Mouse (Mus musculus) fibroblast of lung, adult 2 months (primary cell): Measurements from ENCODE around the gene Pla2g15.

ENCODE experiments used
- DNase-seq: peaks from one replicate; pipeline ENCODE4 v3.0.0-alpha.2; 2011; ENCODE audit warnings: low read depth

The Pla2g15 gene

GRCm38 (mm10) chr8:106135672-106136071 lies 14.5 kb upstream of the Pla2g15 start:
- DNase-seq = no peak

- DNase-seq = no peak
Measured at GRCm38 (mm10) chr8:106136156-106137130, 13.8 kb upstream of the Pla2g15 start, which contains the start of gene Esrp2. TSS of gene Esrp2 (minus strand) at chr8:106136974.

- no peak for DNase-seq
Measured at GRCm38 (mm10) chr8:106137218-106137905, 12.8 kb upstream of the Pla2g15 start.

- no peak for DNase-seq
Measured at GRCm38 (mm10) chr8:106137906-106138477, 12.2 kb upstream of the Pla2g15 start.

- DNase-seq = no peak
Measured at GRCm38 (mm10) chr8:106138616-106139015, 11.6 kb upstream of the Pla2g15 start.

- DNase-seq = no peak
Measured at GRCm38 (mm10) chr8:106140191-106140590, 10.0 kb upstream of the Pla2g15 start.

- peak; percentile 53 for DNase-seq
Measured at GRCm38 (mm10) chr8:106140769-106141168, 9.4 kb upstream of the Pla2g15 start.

- no peak for DNase-seq
Measured at GRCm38 (mm10) chr8:106145331-106145730, 4.9 kb upstream of the Pla2g15 start.

- DNase-seq = no peak
Measured at GRCm38 (mm10) chr8:106146014-106146413, 4.2 kb upstream of the Pla2g15 start.

- no peak for DNase-seq
Measured at GRCm38 (mm10) chr8:106147868-106148565, 2.2 kb upstream of the Pla2g15 start.

- DNase-seq = no peak
Measured at GRCm38 (mm10) chr8:106149025-106149424, 1.2 kb upstream of the Pla2g15 start.

- no peak for DNase-seq
Measured at GRCm38 (mm10) chr8:106150653-106151000, 428 bp downstream of the Pla2g15 start.

- DNase-seq = no peak
Measured at GRCm38 (mm10) chr8:106151041-106151440, 842 bp downstream of the Pla2g15 start.

GRCm38 (mm10) chr8:106152876-106153275 lies 2.7 kb downstream of the Pla2g15 start:
- DNase-seq = no peak

- DNase-seq = no peak
Measured at GRCm38 (mm10) chr8:106157419-106157818, 7.2 kb downstream of the Pla2g15 start.

GRCm38 (mm10) chr8:106158381-106158780 lies 8.2 kb downstream of the Pla2g15 start:
- no peak for DNase-seq

- DNase-seq = no peak
Measured at GRCm38 (mm10) chr8:106159876-106160275, 9.7 kb downstream of the Pla2g15 start.

GRCm38 (mm10) chr8:106163251-106163650 lies 13.1 kb downstream of the Pla2g15 start:
- no peak for DNase-seq

GRCm38 (mm10) chr8:106165460-106165859 lies 15.3 kb downstream of the Pla2g15 start:
- no peak for DNase-seq

GRCm38 (mm10) chr8:106168356-106169016 lies 18.3 kb downstream of the Pla2g15 start, which contains the start of gene Slc7a6:
TSS of gene Slc7a6 (plus strand) at chr8:106168857.
- DNase-seq = no peak
